Mouse (Mus musculus): ENCODE measurements around the gene Pbdc1.
"Not testable (repeated sequence)": the region's sequence is repeated elsewhere in the genome, so short reads cannot be mapped to it uniquely, and the experiment has no call there.

Pbdc1 gene

GRCm38 (mm10) chrX:105079615-105080092, at the start of gene Pbdc1:
Gene Pbdc1, plus strand, starts transcription at chrX:105079756.
- DNase-seq (ENCODE audit: low read depth, low spot score) = peak; percentile 92

GRCm38 (mm10) chrX:105037666-105038065, 41.9 kb upstream of the Pbdc1 start:
- no peak for DNase-seq (ENCODE audit: low read depth, low spot score)

GRCm38 (mm10) chrX:105064294-105064693, 15.3 kb upstream of the Pbdc1 start:
- no peak for DNase-seq (ENCODE audit: low read depth, low spot score)

- DNase-seq (ENCODE audit: low read depth, low spot score) = no peak
These were observed 14.8 kb upstream of the Pbdc1 start for GRCm38 (mm10) chrX:105064801-105065200.

GRCm38 (mm10) chrX:105069671-105070503, 9.7 kb upstream of the Pbdc1 start:
- DNase-seq (ENCODE audit: low read depth, low spot score) = peak; percentile 78

- no peak for DNase-seq (ENCODE audit: low read depth, low spot score)
These were observed 405 bp upstream of the Pbdc1 start for GRCm38 (mm10) chrX:105079151-105079550.

GRCm38 (mm10) chrX:105080096-105080495, 540 bp downstream of the Pbdc1 start:
- no peak for DNase-seq (ENCODE audit: low read depth, low spot score)

GRCm38 (mm10) chrX:105083013-105083412, 3.5 kb downstream of the Pbdc1 start:
- not testable (repeated sequence) for DNase-seq (ENCODE audit: low read depth, low spot score)

GRCm38 (mm10) chrX:105104175-105104574, 24.6 kb downstream of the Pbdc1 start:
- peak; percentile 36 for DNase-seq (ENCODE audit: low read depth, low spot score)

- no peak for DNase-seq (ENCODE audit: low read depth, low spot score)
These were observed 35.4 kb downstream of the Pbdc1 start for GRCm38 (mm10) chrX:105114994-105115393.

GRCm38 (mm10) chrX:105120275-105121226, 41.0 kb downstream of the Pbdc1 start, which contains the start of gene Magee1:
Gene Magee1, plus strand, starts transcription at chrX:105120378.
- peak; percentile 75 for DNase-seq (ENCODE audit: low read depth, low spot score)

- DNase-seq (ENCODE audit: low read depth, low spot score) = peak; percentile 73
These were observed 41.8 kb downstream of the Pbdc1 start for GRCm38 (mm10) chrX:105121227-105121865.

GRCm38 (mm10) chrX:105124903-105125302, 45.3 kb downstream of the Pbdc1 start:
- DNase-seq (ENCODE audit: low read depth, low spot score) = peak; percentile 2

GRCm38 (mm10) chrX:105151872-105152461, 72.4 kb downstream of the Pbdc1 start:
- DNase-seq (ENCODE audit: low read depth, low spot score) = no peak

GRCm38 (mm10) chrX:105165007-105165406, 85.5 kb downstream of the Pbdc1 start:
- not testable (repeated sequence) for DNase-seq (ENCODE audit: low read depth, low spot score)

All from CD4-positive helper T cell, adult 2 months (primary cell).